Mouse (Mus musculus): ENCODE data around the gene Tnni2.
"Not testable (repeated sequence)": the region's sequence is repeated elsewhere in the genome, so short reads cannot be mapped to it uniquely, and the experiment has no call there.

Gene Tnni2

GRCm38 (mm10) chr7:142441585-142441984 is at the start of gene Tnni2:
Tnni2 (plus strand) TSS chr7:142441808.
- in situ Hi-C loops (cut with MboI, MseI), result loop anchor here (5.0 kb wide), 2 partner anchors 56 to 146 kb away; partner anchors contain the start of gene Tnnt3 (in 1 of the 2)

GRCm38 (mm10) chr7:142393191-142393590 is 48.4 kb upstream of the Tnni2 start:
- in situ Hi-C loops (cut with MboI, MseI), result loop anchor here in 1 of 2 experiments (5.0 kb wide), 1 partner anchor 491 kb away; no protein-coding TSS in a partner anchor

- in situ Hi-C loops (cut with MboI, MseI), result loop anchor here in 1 of 2 experiments (5.0 kb wide), 1 partner anchor 492 kb away; no protein-coding TSS in a partner anchor
These were observed 47.1 kb upstream of the Tnni2 start for GRCm38 (mm10) chr7:142394261-142395190.

DNA sequence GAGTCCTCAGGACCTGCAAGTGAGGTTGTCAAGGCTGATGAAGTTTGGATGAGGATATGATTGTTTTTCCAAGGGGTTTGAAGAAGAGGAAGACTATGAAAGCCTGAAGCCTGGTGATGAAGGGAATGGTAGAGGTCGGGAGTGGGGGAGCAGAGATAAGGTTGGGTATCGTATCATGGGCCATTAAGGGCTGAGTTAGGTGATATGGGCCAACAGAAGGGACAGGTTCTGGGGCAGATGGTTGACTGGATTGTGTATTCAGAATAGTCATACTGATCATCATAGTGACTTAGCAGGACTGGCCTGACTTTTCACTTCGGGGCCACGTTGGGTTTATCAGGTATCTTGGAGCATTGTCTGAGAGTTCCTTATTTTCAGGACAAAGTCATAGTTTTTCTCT is 46.1 kb upstream of the Tnni2 start:
- in situ Hi-C loops (cut with MboI, MseI), result no loop called here

DNA sequence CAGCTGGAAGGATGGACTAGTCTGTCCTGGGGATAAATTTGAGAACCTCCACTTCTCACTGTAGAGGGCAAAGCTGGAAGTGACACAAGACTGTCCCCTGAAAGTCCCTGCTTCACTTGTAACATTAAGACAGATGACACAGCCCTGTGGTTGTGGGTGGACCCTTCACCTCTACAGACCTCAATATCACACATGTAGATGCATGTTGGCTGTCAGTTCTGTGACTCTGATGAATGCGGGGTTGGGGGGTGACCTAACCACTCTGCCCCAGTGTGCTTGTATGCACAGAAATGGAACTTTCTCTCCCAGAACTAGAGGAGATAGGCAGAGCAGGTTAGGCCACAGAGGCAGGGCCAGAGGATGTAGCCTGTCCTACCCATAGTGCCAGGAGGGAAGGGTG is 45.0 kb upstream of the Tnni2 start:
- in situ Hi-C loops (cut with MboI, MseI), result no loop called here

GRCm38 (mm10) chr7:142398052-142398451 is 43.6 kb upstream of the Tnni2 start:
- in situ Hi-C loops (cut with MboI, MseI), result no loop called here

DNA sequence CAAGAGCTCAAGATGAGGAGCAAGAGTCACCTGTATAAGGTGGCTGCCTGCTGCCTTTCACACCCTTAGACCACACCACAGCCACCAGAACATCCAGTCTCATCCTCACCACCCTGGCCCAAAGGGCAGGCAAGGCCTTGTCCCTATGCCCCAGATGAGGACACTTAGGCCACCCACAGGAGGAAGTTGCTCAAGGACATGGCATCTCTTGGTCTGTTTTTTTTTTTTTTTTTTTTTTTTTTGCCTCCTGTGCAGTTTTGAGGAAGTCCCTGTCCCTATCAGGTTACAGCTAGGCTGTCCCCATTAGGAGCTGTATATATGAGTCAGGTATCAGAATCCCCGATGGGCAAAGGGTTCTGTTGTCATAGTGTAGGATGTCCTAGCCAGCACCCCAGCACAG is 42.4 kb upstream of the Tnni2 start:
- in situ Hi-C loops (cut with MboI, MseI), result no loop called here

GRCm38 (mm10) chr7:142400112-142400749 is 41.4 kb upstream of the Tnni2 start:
- in situ Hi-C loops (cut with MboI, MseI), result no loop called here

DNA sequence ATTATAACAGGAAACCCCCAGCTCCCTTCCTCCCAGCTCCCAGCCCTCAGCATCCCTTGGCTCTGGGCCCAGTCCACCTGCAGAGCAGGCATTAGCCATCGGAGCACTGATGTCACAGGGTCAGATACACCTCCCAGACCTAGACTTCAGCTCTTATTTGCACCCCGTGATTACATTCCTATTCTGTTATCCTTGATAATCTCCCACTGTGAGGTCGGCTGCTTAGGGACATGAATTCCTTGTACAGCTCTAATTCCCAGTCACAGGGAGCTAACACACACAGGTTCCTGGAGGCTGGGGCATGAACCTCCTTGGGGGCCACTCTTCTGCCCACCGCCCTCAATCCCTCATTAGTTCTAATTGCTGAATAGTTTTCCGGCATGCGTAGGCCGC is 40.9 kb upstream of the Tnni2 start:
- in situ Hi-C loops (cut with MboI, MseI), result no loop called here

- in situ Hi-C loops (cut with MboI, MseI), result no loop called here
These were observed 38.0 kb upstream of the Tnni2 start for GRCm38 (mm10) chr7:142403591-142403990.

- in situ Hi-C loops (cut with MboI, MseI), result not testable (repeated sequence)
These were observed 36.5 kb upstream of the Tnni2 start for GRCm38 (mm10) chr7:142405134-142405533.

DNA sequence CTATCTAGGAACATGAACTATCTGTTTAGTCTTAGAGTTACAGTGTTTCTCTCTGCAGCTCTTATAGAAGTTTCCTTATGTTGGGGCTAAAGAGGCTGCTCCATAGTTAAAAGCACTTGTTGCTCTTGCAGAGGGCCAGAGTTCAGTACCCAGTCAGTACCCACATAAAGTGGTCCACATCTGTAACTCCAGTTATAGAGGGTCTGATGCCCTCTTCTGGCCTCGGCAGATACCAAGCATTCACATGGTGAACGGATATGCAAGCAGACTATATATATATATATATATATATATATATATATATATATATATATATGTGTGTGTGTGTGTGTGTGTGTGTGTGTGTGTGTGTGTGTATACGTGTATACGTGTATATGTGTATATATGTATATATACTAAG is 33.7 kb upstream of the Tnni2 start:
- in situ Hi-C loops (cut with MboI, MseI), result no loop called here

GRCm38 (mm10) chr7:142408686-142409085 is 32.9 kb upstream of the Tnni2 start:
- in situ Hi-C loops (cut with MboI, MseI), result no loop called here

DNA sequence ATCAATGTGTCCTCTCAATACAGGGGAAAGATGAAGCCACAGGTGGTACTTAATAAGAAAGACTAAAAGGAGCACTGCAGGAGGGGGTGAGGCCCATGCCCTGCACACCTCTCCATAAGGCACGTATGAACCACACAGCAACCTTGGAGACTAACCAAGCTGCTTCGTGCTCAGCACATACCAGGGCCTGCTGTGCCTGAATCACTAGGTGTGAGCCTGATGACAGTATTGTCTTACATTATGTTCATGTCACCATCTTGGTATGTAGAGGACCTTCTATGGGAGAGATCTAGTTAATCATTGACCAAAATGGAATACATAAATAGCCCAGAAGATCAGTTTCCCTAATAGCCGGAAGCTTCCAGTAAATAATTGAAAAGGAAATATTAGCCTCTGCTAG is 32.0 kb upstream of the Tnni2 start:
- in situ Hi-C loops (cut with MboI, MseI), result no loop called here

DNA sequence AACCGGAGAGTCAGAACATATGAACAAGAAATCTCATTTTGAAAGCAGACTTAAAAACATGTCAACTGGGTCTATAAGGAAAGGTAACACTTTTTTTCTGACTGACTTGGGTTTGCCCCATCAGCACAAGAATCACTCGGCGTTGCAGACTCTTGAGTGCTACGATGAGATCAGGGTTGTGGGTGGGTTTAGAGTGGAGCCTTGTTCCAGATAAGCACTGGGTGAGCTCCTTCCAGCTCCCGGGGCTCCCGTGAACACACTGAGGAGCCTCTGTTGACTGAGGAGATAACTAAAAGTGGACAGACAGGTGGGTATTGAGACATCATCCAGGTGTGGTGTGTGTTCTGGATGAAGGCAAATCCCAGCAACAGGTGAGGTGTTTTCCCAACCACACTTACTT is 28.3 kb upstream of the Tnni2 start:
- in situ Hi-C loops (cut with MboI, MseI), result no loop called here

GRCm38 (mm10) chr7:142415314-142415713 is 26.3 kb upstream of the Tnni2 start:
- in situ Hi-C loops (cut with MboI, MseI), result no loop called here

DNA sequence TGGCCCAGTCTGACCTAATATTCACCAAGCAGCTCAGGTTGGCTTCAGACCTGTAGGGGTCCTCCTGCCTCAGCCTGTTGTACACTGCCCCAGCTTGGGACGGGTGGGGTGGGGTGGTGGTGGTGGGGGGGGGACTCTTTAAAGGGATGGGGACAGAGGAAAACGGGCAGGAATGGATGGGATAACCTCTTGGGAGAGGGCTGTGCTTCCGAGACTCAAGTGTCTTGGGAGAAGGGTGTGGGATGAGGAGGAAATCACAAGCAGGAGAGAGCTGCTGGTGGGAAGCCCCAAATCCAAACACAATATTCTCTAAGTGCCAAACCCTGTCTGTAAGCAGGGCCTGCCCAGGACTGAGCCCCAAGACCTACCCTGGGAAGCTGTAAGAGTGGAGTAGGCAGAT is 25.4 kb upstream of the Tnni2 start:
- in situ Hi-C loops (cut with MboI, MseI), result no loop called here

GRCm38 (mm10) chr7:142418027-142418426 is 23.6 kb upstream of the Tnni2 start:
- in situ Hi-C loops (cut with MboI, MseI), result no loop called here

DNA sequence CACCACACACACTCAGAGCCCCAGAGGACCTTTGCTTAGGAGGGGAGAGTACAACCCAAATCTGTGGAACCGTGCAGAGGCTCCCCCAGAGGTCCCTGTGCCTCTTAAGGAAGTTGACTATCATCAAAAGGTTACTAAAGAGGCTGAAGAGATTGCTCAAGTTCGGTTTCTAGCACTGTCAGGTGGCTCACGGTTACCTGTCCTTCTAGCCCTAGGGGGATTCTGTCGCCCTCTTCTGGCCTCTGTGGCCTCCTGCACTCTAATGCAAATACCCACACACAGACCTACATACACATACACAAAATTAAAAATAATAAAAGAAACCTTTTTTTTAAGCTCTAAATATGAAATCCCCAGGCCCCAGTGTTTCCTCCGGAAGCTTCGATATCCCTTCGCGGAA is 22.9 kb upstream of the Tnni2 start:
- in situ Hi-C loops (cut with MboI, MseI), result no loop called here

GRCm38 (mm10) chr7:142419887-142420286 is 21.7 kb upstream of the Tnni2 start:
- in situ Hi-C loops (cut with MboI, MseI), result no loop called here

DNA sequence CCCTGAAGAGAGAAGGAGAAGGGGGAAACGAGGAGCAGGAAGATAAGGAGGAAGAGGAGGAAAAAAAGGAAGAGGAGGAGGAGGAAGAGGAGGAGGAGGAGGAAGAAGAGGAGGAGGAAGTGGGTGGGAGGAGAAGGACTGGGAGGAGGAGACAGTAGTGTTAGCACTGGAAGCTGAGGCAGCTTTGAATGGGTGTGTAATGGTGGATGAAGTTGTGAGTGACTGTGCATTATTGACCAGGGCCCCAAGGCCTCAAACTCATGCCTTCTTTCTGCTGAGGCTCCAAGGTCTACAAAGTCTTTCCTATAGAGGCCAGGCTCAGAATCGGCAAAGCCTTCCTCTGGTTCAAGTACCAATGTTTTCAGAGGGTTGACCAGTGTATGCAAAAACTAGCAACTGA is 19.8 kb upstream of the Tnni2 start:
- in situ Hi-C loops (cut with MboI, MseI), result no loop called here

DNA sequence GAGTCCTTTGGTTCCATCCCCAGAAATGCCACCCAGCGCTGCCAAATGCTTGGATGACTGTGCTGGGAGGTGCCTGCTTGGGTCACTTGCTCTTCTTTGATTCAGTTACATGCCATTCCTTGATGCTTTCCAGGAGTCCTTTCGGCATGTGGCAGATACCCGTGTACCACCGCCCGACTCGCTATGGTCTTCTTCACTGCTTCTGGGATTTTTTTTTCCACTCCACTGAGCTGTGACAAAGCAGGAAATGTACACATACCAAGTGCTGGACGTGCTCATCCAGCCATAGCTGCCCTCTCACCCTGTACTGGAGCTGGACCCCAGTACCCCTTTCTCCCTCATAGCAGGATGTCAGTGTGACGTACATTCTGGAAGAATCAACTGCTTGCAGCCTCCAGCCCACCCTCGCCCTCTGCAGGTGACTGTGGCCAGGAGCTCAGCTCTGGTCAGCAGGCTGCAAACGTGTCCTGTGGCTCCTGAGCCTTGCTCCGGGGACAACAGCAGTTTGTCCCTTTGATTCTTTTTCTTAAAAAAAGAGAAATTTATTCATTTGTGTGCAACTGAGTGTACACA is 15.9 kb upstream of the Tnni2 start:
- in situ Hi-C loops (cut with MboI, MseI), result no loop called here

All from T-helper 17 cell (primary cell).